Mouse (Mus musculus) intestine, embryonic 16.5 days (tissue): ENCODE measurements around the gene Rpl13. TPM values are rescaled to one million over a fixed set of nuclear protein-coding genes. Genes with fewer than 3 reads are reported as not detected.

ENCODE experiments used
- ATAC-seq: fragments of 200-750 bp; cut with Nextera tagmentation; 2 replicates; pipeline ENCODE4 v1.8.0; 2017; ENCODE audit warnings: moderate TSS enrichment, moderate library complexity
- H3K27ac ChIP-seq: fragments of 300-500 bp; sonication (generic); 2 replicates; pipeline ENCODE4 v1.5.1; 2014; ENCODE audit warnings: mild to moderate bottlenecking, low read length
- H3K27me3 ChIP-seq: fragments of 300-500 bp; sonication (generic); replicated peaks from 2 replicates; pipeline ENCODE4 v1.6.1; 2014; ENCODE audit warnings: low read length, control low read depth, mixed read lengths; ENCODE audit not compliant: control insufficient read depth, insufficient read depth
- H3K36me3 ChIP-seq: fragments of 300-500 bp; sonication (generic); 2 replicates; pipeline ENCODE4 v1.6.1; 2014; ENCODE audit warnings: low read length, control low read depth; ENCODE audit not compliant: control insufficient read depth, insufficient read depth
- H3K4me1 ChIP-seq: fragments of 300-500 bp; sonication (generic); 2 replicates; pipeline ENCODE4 v1.6.1; 2014; ENCODE audit warnings: low read length, control low read depth, mixed read lengths; ENCODE audit not compliant: control insufficient read depth, insufficient read depth
- H3K4me2 ChIP-seq: fragments of 300-500 bp; sonication (generic); 2 replicates; pipeline ENCODE4 v1.6.1; 2014; ENCODE audit warnings: low read depth, low read length, control low read depth
- H3K4me3 ChIP-seq: fragments of 300-500 bp; sonication (generic); 2 replicates; pipeline ENCODE4 v1.5.1; 2014; ENCODE audit warnings: mild to moderate bottlenecking, low read length
- H3K9ac ChIP-seq: fragments of 300-500 bp; sonication (generic); 2 replicates; pipeline ENCODE4 v1.6.1; 2014; ENCODE audit warnings: low read depth, low read length
- H3K9me3 ChIP-seq: fragments of 300-500 bp; sonication (generic); 2 replicates; pipeline ENCODE4 v1.6.1; 2016; ENCODE audit warnings: low read length, control low read depth; ENCODE audit not compliant: control insufficient read depth
- WGBS: fragments of 180-500 bp; shearing (Covaris S2); extraction: QIAGEN DNeasy Blood & Tissue Kit; methylation state at CpG from one replicate; pipeline ENCODE4 v1.1.7; 2014; 5-methylcytosine and 5-hydroxymethylcytosine counted together
- polyA plus RNA-seq: library from polyadenylated mRNA; unstranded; fragments of >200 nt; fragmentation: Nextera tagmentation; extraction: Ambion mirVana; gene quantifications from 2 replicates; pipeline ENCODE4 v1.2.1, GENCODE M21; 2015

Gene Rpl13
- polyA plus RNA-seq, 1 experiment from 2014 or later, result 1,521 TPM

DNA sequence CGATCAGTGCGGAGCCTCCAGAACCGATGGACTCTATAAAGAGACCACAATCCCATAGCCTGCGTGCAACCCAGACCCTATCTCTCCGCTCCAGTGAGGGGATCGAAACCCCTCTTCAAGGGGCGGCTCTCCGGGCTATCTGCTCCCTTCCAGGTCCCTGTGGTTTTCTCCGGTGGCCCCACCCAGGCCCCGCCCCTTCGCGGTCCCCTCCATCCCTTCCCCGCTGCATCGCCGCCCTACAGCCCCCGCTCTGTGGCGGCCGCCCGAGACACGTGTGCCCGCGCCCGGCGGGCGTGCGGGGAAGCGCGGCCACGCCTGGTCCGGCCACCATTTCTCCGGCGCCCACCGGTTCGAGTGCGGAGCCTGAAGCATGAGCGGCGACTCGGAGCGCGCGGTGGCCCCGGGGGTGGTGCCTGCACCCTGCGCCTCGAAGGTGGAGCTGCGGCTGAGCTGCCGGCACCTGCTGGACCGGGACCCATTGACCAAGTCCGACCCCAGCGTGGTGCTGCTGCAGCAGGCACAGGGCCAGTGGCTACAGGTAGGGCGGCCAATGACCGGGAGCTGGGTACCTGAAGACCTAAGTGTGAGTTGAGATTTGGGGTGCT is 15.1 kb downstream of the Rpl13 start, which contains the start of gene Cpne7:
Gene Cpne7, plus strand, starts transcription at position 248 of the 605 bp plus-strand sequence.
- Histone ChIP-seq H3K4me2 (peak within 1 kb of the TSS; percentile 98), H3K4me1 (peaks cover 19% of the 10 kb centered on the region), H3K27ac (no peak within 1 kb of the TSS), H3K9me3 (no peaks in the 10 kb centered on the region), H3K9ac (peak within 1 kb of the TSS; percentile 48), H3K27me3 (peaks cover 37% of the 10 kb centered on the region), H3K4me3 (peak within 1 kb of the TSS; percentile 48), H3K36me3 (no peaks in the 10 kb centered on the region)
- ATAC-seq, result peak; percentile 56; the same call in 1 of the 2 replicates
- WGBS, result 2% methylated on average over 51 of the region's 51 CpGs

DNA sequence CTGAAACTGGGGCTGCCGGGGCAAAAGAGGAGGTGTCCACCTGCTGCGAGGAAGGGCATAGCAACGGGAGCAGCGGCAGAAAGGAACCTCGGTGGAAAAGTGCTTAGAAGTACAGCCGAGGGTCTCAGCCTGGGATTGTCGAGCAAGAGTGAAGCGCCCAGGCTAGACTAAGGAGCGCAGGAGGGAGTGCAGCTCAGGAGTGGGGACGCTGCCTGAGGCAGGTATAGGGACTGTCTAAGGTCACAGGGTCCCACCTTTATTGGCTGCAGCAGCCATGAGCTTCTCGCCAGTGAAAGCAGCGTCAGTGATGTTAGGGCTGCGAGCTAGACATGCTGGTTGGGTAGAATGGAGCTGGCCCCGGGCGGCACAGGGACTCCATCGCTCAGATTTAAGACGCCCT is 15.6 kb downstream of the Rpl13 start:
- peak overlapping the region; percentile 48 for H3K9ac ChIP-seq

DNA sequence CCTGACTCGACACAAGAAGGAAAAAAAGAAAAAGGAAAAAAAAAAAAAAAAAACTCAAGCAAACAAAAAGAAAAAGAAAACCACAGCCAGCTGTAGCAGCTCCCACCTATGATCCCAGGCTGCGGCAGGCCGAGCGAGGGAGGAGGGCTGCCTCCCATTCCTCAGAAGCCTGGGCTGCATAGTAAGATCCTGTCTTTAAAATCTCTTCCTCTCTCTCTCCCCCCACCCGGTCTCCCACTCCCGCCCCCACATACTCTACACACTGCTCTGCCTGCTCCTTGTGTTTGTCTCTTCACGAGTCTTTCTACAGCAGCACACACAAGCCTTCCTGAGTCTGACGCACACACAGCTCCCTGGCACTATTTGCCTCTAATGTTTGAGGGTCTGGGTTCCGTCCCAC is 19.9 kb downstream of the Rpl13 start:
- Histone ChIP-seq H3K4me1 (peaks cover 21% of the 10 kb centered on the region), H3K9ac (no peak overlapping the region), H3K36me3 (no peaks in the 10 kb centered on the region), H3K27ac (no peak overlapping the region), H3K27me3 (peaks cover 27% of the 10 kb centered on the region), H3K4me3 (no peak overlapping the region), H3K9me3 (no peaks in the 10 kb centered on the region), H3K4me2 (no peak overlapping the region)
- 46% methylated on average over 9 of the region's 9 CpGs for WGBS
- no peak for ATAC-seq

More for the DNA sequence above, 15.6 kb downstream of the Rpl13 start:
- no peak overlapping the region for H3K27ac ChIP-seq
- H3K36me3 ChIP-seq, result no peaks in the 10 kb centered on the region
- H3K9me3 ChIP-seq, result no peaks in the 10 kb centered on the region
- peaks cover 37% of the 10 kb centered on the region for H3K27me3 ChIP-seq
- H3K4me3 ChIP-seq, result peak overlapping the region; percentile 48
- H3K4me1 ChIP-seq, result peaks cover 19% of the 10 kb centered on the region
- WGBS, result 3% methylated on average over 17 of the region's 17 CpGs
- H3K4me2 ChIP-seq, result peak overlapping the region; percentile 98
- peak; percentile 21; the same call in 1 of the 2 replicates for ATAC-seq

DNA sequence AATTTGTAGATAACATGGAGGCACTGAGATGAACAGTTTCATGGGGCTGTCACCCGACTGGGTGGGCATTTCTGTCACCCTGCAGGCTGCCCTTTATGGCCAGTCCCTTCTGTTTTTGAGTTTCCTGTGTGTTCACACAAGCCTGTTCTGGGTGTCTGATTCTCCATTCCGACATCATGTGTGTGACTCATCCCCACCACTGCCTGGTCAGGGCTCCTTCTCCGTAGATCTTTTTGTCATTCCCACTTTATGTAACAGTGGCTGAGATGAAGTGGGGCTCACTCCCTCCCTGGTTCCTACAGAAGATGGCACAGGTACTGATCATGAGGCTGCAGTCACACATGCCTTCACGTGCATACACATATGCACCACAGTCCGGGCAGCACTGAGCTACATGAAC is 20.5 kb downstream of the Rpl13 start:
- ATAC-seq, result no peak
- no peaks in the 10 kb centered on the region for H3K36me3 ChIP-seq
- WGBS, result 81% methylated on average over 5 of the region's 5 CpGs

DNA sequence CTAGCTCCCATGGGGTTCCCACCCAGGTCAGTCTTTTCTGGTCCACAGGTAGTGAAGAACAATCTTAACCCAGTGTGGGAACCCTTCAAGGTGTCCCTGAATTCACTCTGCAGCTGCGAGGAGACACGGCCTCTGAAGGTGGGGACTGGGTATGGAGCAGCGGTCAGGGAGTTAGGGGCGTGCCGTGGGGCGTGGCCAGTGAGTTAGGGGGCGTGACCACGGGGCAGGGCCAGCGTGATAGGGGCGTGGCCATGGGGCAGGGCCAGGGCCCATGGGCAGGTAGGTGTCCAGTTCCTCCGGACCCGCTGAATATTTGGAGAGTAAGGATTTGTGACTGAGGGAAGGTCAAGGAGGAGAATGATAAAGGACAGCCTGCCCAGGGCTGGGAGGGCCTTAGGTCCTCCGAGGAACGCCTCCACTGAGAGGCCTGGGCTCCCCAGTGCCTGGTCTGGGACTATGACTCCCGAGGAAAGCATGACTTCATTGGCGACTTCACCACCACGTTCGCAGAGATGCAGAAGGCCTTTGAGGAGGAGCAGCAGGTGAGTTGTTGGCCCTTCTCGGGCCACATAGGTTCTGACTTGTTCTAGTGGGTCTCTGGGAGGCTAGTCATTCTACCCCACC is 24.2 kb downstream of the Rpl13 start:
- Histone ChIP-seq H3K9ac (0 out of 2 replicates have a peak overlapping the region, but pooled peaks have one; percentile 10), H3K4me1 (peaks cover 9% of the 10 kb centered on the region; the same call in 1 of the 2 replicates), H3K27ac (no peak overlapping the region), H3K27me3 (no peaks in the 10 kb centered on the region), H3K4me2 (peak overlapping the region; percentile 45), H3K36me3 (no peaks in the 10 kb centered on the region), H3K4me3 (peak overlapping the region; percentile 29), H3K9me3 (no peaks in the 10 kb centered on the region)
- WGBS, result 7% methylated on average over 19 of the region's 19 CpGs
- peak; percentile 90 for ATAC-seq

More for the DNA sequence above, 20.5 kb downstream of the Rpl13 start:
- peaks cover 21% of the 10 kb centered on the region for H3K27me3 ChIP-seq
- no peak overlapping the region for H3K4me3 ChIP-seq
- peaks cover 15% of the 10 kb centered on the region; the same call in 1 of the 2 replicates for H3K4me1 ChIP-seq
- no peak overlapping the region for H3K4me2 ChIP-seq
- no peaks in the 10 kb centered on the region for H3K9me3 ChIP-seq
- no peak overlapping the region for H3K9ac ChIP-seq
- no peak overlapping the region for H3K27ac ChIP-seq

DNA sequence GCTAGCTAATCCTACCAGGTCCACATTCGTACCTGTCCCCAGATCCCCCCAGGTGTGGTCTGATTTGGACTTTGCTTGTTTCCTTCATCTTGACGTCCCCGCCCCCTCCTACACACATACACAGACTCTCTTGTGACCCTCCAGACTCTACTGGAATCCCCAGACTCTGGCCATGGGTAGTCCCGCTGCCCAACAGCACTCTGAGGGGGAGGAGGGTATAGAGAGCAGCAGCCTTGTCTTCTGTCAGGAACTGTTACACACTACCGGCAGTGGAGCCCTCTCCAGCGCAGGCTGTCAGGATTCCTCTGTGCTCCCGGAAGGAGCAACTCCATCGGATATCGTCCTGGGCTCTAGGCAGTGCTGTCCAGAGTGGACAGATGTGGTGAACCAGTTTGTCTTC is 28.9 kb downstream of the Rpl13 start:
- Histone ChIP-seq H3K4me3 (no peak overlapping the region), H3K27me3 (no peaks in the 10 kb centered on the region), H3K27ac (no peak overlapping the region), H3K9ac (no peak overlapping the region), H3K4me2 (no peak overlapping the region), H3K9me3 (no peaks in the 10 kb centered on the region), H3K36me3 (no peaks in the 10 kb centered on the region), H3K4me1 (peaks cover 8% of the 10 kb centered on the region)
- no peak for ATAC-seq
- 48% methylated on average over 9 of the region's 9 CpGs for WGBS

DNA sequence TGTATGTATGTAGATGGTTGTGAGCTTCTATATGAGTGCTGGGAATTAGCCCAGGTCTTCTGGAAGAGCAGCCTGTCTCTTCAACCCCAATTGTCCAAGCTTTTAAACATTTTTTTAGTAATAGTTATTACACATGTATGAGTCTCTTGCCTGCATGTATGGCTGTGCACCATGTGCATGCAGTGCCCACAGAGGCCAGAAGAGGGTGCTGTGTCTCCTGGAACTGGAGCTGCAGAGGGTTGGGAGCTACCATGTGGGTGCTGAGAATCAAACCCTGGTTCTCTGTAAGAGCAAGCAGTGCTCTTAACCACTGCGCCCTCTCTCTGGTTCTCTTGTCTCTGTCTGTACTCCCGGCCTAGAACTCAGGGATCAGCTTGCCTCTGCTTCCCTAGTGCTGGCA is 30.8 kb downstream of the Rpl13 start:
- no peaks in the 10 kb centered on the region for H3K27me3 ChIP-seq
- H3K4me1 ChIP-seq, result peaks cover 10% of the 10 kb centered on the region
- H3K9me3 ChIP-seq, result no peaks in the 10 kb centered on the region
- H3K36me3 ChIP-seq, result no peaks in the 10 kb centered on the region
- ATAC-seq, result no peak
- no peak overlapping the region for H3K4me3 ChIP-seq
- 94% methylated on average over 2 of the region's 2 CpGs for WGBS
- no peak overlapping the region for H3K27ac ChIP-seq
- H3K4me2 ChIP-seq, result no peak overlapping the region
- no peak overlapping the region for H3K9ac ChIP-seq

DNA sequence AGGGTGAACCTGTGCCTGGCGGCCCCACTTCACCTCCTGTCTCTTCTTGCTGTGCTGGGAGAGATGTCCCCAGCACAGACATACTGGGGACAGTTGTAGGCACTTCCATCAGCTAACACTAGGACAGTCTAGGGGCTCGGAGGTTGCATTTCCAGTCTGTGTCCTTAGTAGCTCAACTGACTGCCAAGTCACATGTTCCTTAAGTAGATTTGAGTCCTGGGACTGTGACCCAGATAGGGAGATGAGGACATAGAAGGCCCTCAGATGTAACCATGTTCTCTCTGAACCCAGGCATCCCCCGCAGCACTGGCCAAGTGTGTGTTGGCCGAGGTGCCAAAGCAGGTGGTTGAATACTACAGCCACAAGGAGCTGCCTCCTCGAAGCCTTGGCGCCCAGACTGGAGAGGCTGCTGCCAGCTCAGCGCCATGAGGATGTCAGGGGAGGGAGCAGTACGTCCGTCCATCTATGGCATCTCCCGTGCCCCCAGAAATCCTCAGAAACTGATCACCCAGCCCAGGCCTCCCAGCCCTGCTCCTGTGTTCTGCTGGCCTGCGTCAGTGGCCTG is 32.1 kb downstream of the Rpl13 start:
- Histone ChIP-seq H3K4me3 (no peak overlapping the region), H3K4me2 (no peak overlapping the region), H3K36me3 (no peaks in the 10 kb centered on the region), H3K9me3 (no peaks in the 10 kb centered on the region), H3K4me1 (peaks cover 14% of the 10 kb centered on the region), H3K27me3 (no peaks in the 10 kb centered on the region), H3K9ac (no peak overlapping the region), H3K27ac (no peak overlapping the region)
- no peak for ATAC-seq
- WGBS, result 90% methylated on average over 11 of the region's 11 CpGs

DNA sequence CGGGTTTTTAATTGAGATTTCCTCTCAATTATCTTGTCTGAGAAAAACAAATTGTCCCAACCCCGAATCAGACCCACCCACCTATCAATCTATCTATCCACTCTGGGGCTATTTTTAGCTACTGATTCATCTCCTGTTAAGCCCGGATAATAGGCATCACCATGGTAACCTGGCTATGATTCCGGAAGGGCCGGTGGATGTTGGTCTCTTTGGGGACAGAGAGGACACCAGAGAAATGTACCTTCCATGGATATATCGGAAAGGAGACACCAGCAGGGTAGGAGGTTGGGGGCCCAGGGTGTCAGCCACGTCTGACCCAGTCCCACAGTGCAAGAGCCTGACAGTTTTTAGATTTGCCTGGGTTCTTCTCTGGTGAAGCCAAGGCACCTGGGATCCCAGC is 33.3 kb downstream of the Rpl13 start:
- Histone ChIP-seq H3K4me1 (peaks cover 14% of the 10 kb centered on the region), H3K4me3 (no peak overlapping the region), H3K27ac (no peak overlapping the region), H3K9ac (no peak overlapping the region), H3K27me3 (no peaks in the 10 kb centered on the region), H3K4me2 (no peak overlapping the region), H3K36me3 (no peaks in the 10 kb centered on the region), H3K9me3 (no peaks in the 10 kb centered on the region)
- WGBS, result 32% methylated on average over 7 of the region's 7 CpGs
- no peak for ATAC-seq
